Mouse (Mus musculus) spleen, adult 12 weeks (tissue): Measurements from ENCODE around the gene Mfsd4b5.
A peak's percentile ranks its signal among the peaks of the same experiment; 100 is the strongest.
"Not testable (repeated sequence)": the region's sequence is repeated elsewhere in the genome, so short reads cannot be mapped to it uniquely, and the experiment has no call there.

Experiments
- DNase-seq: peaks from one replicate; pipeline ENCODE4 v3.0.0; 2022; ENCODE audit warnings: low spot score

Mfsd4b5 gene

GRCm38 (mm10) chr10:39961906-39962305 is 24.5 kb downstream of the Mfsd4b5 start:
- DNase-seq: no peak

- no peak for DNase-seq
Measured at GRCm38 (mm10) chr10:39960441-39960822, 26.0 kb downstream of the Mfsd4b5 start.

GRCm38 (mm10) chr10:39959761-39960440 is 26.5 kb downstream of the Mfsd4b5 start, which contains the start of gene Mfsd4b3:
Mfsd4b3 (minus strand) TSS chr10:39960153.
- peak; percentile 74 for DNase-seq

- DNase-seq: no peak
Measured at GRCm38 (mm10) chr10:39958266-39958665, 28.2 kb downstream of the Mfsd4b5 start.

GRCm38 (mm10) chr10:39956340-39956878 is 30.0 kb downstream of the Mfsd4b5 start:
- DNase-seq: no peak

- DNase-seq: no peak
Measured at GRCm38 (mm10) chr10:39955163-39955562, 31.3 kb downstream of the Mfsd4b5 start.

GRCm38 (mm10) chr10:39949377-39949954 is 37.0 kb downstream of the Mfsd4b5 start:
- no peak for DNase-seq

GRCm38 (mm10) chr10:39947195-39947594 is 39.3 kb downstream of the Mfsd4b5 start:
- DNase-seq: not testable (repeated sequence)

- DNase-seq: no peak
Measured at GRCm38 (mm10) chr10:39936553-39936952, 49.9 kb downstream of the Mfsd4b5 start.

- DNase-seq: no peak
Measured at GRCm38 (mm10) chr10:39926616-39927139, 59.8 kb downstream of the Mfsd4b5 start, which contains the start of gene Mfsd4b2. Mfsd4b2 (minus strand) TSS chr10:39926923.

- not testable (repeated sequence) for DNase-seq
Measured at GRCm38 (mm10) chr10:39924556-39924955, 61.9 kb downstream of the Mfsd4b5 start.

- no peak for DNase-seq
Measured at GRCm38 (mm10) chr10:39912616-39913015, 73.8 kb downstream of the Mfsd4b5 start.

GRCm38 (mm10) chr10:39908768-39909441 is 77.5 kb downstream of the Mfsd4b5 start:
- no peak for DNase-seq
